Mouse (Mus musculus) embryonic facial prominence, embryonic 10.5 days (tissue): ENCODE measurements around the gene Ntm. TPM values are rescaled to one million over a fixed set of nuclear protein-coding genes. Genes with fewer than 3 reads are reported as not detected.

Experiments used
- DNase-seq: peaks from one replicate; pipeline ENCODE4 v3.0.0-alpha.2; 2017; ENCODE audit warnings: low spot score
- H3K27ac ChIP-seq: fragments of 300-500 bp; sonication (generic); replicated peaks from 2 replicates; pipeline ENCODE4 v1.5.1; 2016; ENCODE audit warnings: mild to moderate bottlenecking
- H3K27me3 ChIP-seq: fragments of 300-500 bp; sonication (generic); replicated peaks from 2 replicates; pipeline ENCODE4 v1.6.1; 2016; ENCODE audit warnings: low read depth, mild to moderate bottlenecking; ENCODE audit not compliant: poor library complexity, severe bottlenecking
- H3K36me3 ChIP-seq: fragments of 300-500 bp; sonication (generic); replicated peaks from 2 replicates; pipeline ENCODE4 v1.6.1; 2016; ENCODE audit warnings: mild to moderate bottlenecking, moderate library complexity
- H3K4me1 ChIP-seq: fragments of 300-500 bp; sonication (generic); 2 replicates; pipeline ENCODE4 v1.6.1; 2016
- H3K4me3 ChIP-seq: fragments of 300-500 bp; sonication (generic); 2 replicates; pipeline ENCODE4 v1.5.1; 2016; ENCODE audit warnings: mild to moderate bottlenecking, moderate library complexity
- H3K9me3 ChIP-seq: fragments of 300-500 bp; sonication (generic); 2 replicates; pipeline ENCODE4 v1.6.1; 2016; ENCODE audit warnings: mild to moderate bottlenecking
- WGBS: fragments of 180-500 bp; shearing (Covaris S2); methylation state at CpG from one replicate; pipeline ENCODE4 v1.1.7; 2016; 5-methylcytosine and 5-hydroxymethylcytosine counted together
- polyA plus RNA-seq: library from polyadenylated mRNA; unstranded; fragments of >200 nt; fragmentation: Nextera tagmentation; extraction: Ambion mirVana; gene quantifications from 2 replicates; pipeline ENCODE4 v1.2.1, GENCODE M21; 2016

The Ntm gene
- polyA plus RNA-seq, 1 experiment from 2014 or later: 8.1 TPM

DNA sequence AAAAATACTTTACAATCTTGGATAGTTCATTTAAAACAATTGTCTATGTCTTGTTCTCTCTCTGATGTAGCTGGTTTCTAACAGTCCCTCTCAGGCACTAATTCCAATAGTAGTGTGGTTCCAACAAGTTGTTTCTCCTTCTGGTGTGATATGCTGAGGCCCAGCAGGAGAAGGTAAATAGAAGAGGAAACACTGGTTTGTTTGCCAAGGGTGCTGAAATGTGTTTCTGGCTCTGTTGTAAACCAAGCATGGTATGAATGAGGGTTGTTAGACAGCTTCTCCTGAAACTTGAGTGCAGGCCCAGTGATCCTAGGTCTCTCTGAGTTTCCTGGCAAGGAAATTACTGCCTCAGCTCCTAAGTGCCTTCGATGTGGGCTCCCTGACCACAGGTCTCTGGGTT lies 985.7 kb downstream of the Ntm start:
- Histone ChIP-seq H3K27ac (no peak overlapping the region), H3K27me3 (no peaks in the 10 kb centered on the region), H3K9me3 (no peaks in the 10 kb centered on the region), H3K36me3 (no peaks in the 10 kb centered on the region), H3K4me3 (no peak overlapping the region), H3K4me1 (no peaks in the 10 kb centered on the region)
- WGBS: 88% methylated on average over 1 of the region's 1 CpGs
- DNase-seq: no peak

DNA sequence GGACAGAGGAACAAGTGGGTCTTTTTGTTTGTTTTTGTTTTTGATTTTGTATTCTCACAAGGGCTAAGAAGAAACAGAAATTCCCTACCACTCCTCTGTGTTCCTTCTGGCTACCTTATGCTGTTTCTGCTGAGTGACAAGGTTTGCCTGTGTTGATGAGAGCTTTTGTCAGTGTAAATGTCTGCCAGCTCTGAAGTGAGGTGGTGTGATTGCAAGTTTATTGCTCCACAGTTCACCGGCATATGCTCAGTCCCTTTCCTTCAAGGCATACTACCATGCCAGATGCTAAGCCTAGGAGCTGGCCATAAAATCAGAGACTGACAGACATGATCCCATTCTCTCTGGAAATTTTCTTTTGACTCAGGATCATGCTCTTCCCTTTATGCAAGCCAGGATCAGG lies 993.5 kb downstream of the Ntm start:
- Histone ChIP-seq H3K27me3 (no peaks in the 10 kb centered on the region), H3K4me1 (no peaks in the 10 kb centered on the region), H3K27ac (no peak overlapping the region), H3K36me3 (no peaks in the 10 kb centered on the region), H3K4me3 (no peak overlapping the region), H3K9me3 (no peaks in the 10 kb centered on the region)
- 79% methylated on average over 1 of the region's 1 CpGs for WGBS
- DNase-seq: no peak
